Mouse (Mus musculus) hindbrain, embryonic 16.5 days (tissue): Measurements from ENCODE around the gene Kcnk12. TPM values are rescaled to one million over a fixed set of nuclear protein-coding genes. Genes with fewer than 3 reads are reported as not detected.

Experiments used
- ATAC-seq: fragments of 200-750 bp; cut with Nextera tagmentation; 2 replicates; pipeline ENCODE4 v1.8.0; 2017; ENCODE audit warnings: moderate TSS enrichment, moderate library complexity
- H3K27ac ChIP-seq: fragments of 300-500 bp; sonication (generic); 2 replicates; pipeline ENCODE4 v1.5.1; 2014; ENCODE audit warnings: low read depth, mild to moderate bottlenecking, control low read depth, low read length, moderate library complexity
- H3K27me3 ChIP-seq: fragments of 300-500 bp; sonication (generic); replicated peaks from 2 replicates; pipeline ENCODE4 v1.6.1; 2014; ENCODE audit warnings: low read length; ENCODE audit not compliant: control insufficient read depth, insufficient read depth
- H3K36me3 ChIP-seq: fragments of 300-500 bp; sonication (generic); 2 replicates; pipeline ENCODE4 v1.6.1; 2014; ENCODE audit warnings: mild to moderate bottlenecking, low read length, moderate library complexity, mixed read lengths; ENCODE audit not compliant: control insufficient read depth, insufficient read depth
- H3K4me1 ChIP-seq: fragments of 300-500 bp; sonication (generic); 2 replicates; pipeline ENCODE4 v1.6.1; 2014; ENCODE audit warnings: low read depth, low read length; ENCODE audit not compliant: control insufficient read depth, insufficient read depth
- H3K4me2 ChIP-seq: fragments of 300-500 bp; sonication (generic); 2 replicates; pipeline ENCODE4 v1.6.1; 2014; ENCODE audit warnings: mild to moderate bottlenecking, low read length, control low read depth, moderate library complexity
- H3K4me3 ChIP-seq: fragments of 300-500 bp; sonication (generic); 2 replicates; pipeline ENCODE4 v1.5.1; 2014; ENCODE audit warnings: mild to moderate bottlenecking, low read length, control low read depth, moderate library complexity
- H3K9ac ChIP-seq: fragments of 300-500 bp; sonication (generic); 2 replicates; pipeline ENCODE4 v1.6.1; 2014; ENCODE audit warnings: low read depth, mild to moderate bottlenecking, control low read depth, low read length, moderate library complexity
- H3K9me3 ChIP-seq: fragments of 300-500 bp; sonication (generic); 2 replicates; pipeline ENCODE4 v1.6.1; 2014; ENCODE audit warnings: mild to moderate bottlenecking, low read length, moderate library complexity; ENCODE audit not compliant: control insufficient read depth
- WGBS: fragments of 180-500 bp; shearing (Covaris S2); extraction: QIAGEN DNeasy Blood & Tissue Kit; methylation state at CpG from one replicate; pipeline ENCODE4 v1.1.7; 2014; 5-methylcytosine and 5-hydroxymethylcytosine counted together
- polyA plus RNA-seq: library from polyadenylated mRNA; unstranded; fragments of >200 nt; fragmentation: Nextera tagmentation; extraction: Ambion mirVana; gene quantifications from 2 replicates; pipeline ENCODE4 v1.2.1, GENCODE M21; 2015

The Kcnk12 gene
- polyA plus RNA-seq, 1 experiment from 2014 or later, result 1.1 TPM

DNA sequence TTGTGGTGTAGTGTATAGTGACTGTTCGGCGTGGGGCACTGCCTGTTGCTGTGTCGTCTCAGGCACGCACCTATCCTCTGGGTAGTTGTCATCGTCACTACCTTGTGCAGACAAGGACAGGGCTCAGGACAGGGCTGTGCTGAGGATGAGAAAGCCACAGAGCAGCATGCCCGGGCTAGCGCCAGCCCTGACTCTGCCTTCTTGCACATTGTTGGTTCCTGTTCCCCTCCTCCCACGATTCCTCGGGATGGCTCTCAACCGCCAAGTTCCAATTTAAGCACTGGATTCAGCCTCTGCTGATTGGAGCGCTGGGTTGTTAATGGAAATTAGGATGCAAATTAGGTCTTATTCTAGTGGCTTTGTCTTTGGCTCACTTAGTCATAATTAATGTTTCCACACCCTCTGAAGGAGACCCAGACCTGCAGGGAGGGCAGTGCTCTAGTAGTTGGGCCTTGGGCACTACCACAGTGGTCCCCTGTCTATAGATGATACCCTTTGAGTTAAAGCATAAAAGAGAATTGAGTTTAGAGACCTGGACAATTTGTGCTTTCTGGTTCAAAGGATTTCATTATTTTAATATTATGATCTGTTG lies 101.8 kb downstream of the Kcnk12 start:
- Histone ChIP-seq H3K27ac (no peak overlapping the region), H3K4me1 (no peaks in the 10 kb centered on the region), H3K36me3 (peaks cover 8% of the 10 kb centered on the region), H3K4me2 (no peak overlapping the region), H3K9me3 (no peaks in the 10 kb centered on the region), H3K4me3 (no peak overlapping the region), H3K9ac (no peak overlapping the region), H3K27me3 (no peaks in the 10 kb centered on the region)
- ATAC-seq, result no peak
- WGBS, result 83% methylated on average over 11 of the region's 11 CpGs

Other genes with a start within 250 kb of the Kcnk12 start
- gene Epcam, start 162.0 kb downstream of the Kcnk12 start, polyA plus RNA-seq, result 4.4 and 4.7 TPM in 2 replicates
- gene Msh2, start 125.7 kb downstream of the Kcnk12 start, polyA plus RNA-seq, result 57.7 and 62.6 TPM in 2 replicates
- not detected in 2 replicates for gene Rpl36-ps4, start 123.0 kb upstream of the Kcnk12 start, polyA plus RNA-seq
- 26.7 and 30.4 TPM in 2 replicates for gene Msh6, start 177.1 kb upstream of the Kcnk12 start, polyA plus RNA-seq